Comparison of ENCODE assay signal across 8 mouse cellular contexts in genomic region chr19:45436019-45436418, GRCm38 (mm10).
DNase-seq lines count a peak whose midpoint lies in the region; ATAC-seq and TF ChIP-seq lines count a peak whose summit lies in the region.
"Not testable (repeated sequence)": the region's sequence is repeated elsewhere in the genome, so short reads cannot be mapped to it uniquely, and the experiment has no call there.

No protein-coding gene starts in this region.

- H3K27ac ChIP-seq in gastrocnemius, adult 2 months, result peak overlapping the region; percentile 72
- H3K27ac ChIP-seq in hindbrain, postnatal 0 days, result not testable (repeated sequence)

- not testable (repeated sequence) for H3K27me3 ChIP-seq in hindbrain, postnatal 0 days (ENCODE audit: insufficient read depth, low read length)

- H3K4me3 ChIP-seq in gastrocnemius, adult 2 months; hindbrain, postnatal 0 days (ENCODE audit: low read length): not testable (repeated sequence)

- not testable (repeated sequence) for H3K9me3 ChIP-seq in hindbrain, postnatal 0 days (ENCODE audit: low read length)

- intact Hi-C loops in gastrocnemius, adult 2 months (cut with DNase I), result loop anchor here (2.0 to 5.0 kb wide), 2 partner anchors 106 to 215 kb away; no protein-coding TSS in a partner anchor

- DNase-seq in ZHBTc4 (ENCODE audit: low read depth, low spot score), result peak; percentile 80
- peak; percentile 73 to 83 for DNase-seq in cerebellum, postnatal 36 days
- DNase-seq in gastrocnemius, adult 2 months, result peak; percentile 76
- peak; percentile 83 for DNase-seq in hindbrain, postnatal 0 days (ENCODE audit: low spot score)
- peak; percentile 59 for DNase-seq in left cerebral cortex, adult 11 months (ENCODE audit: low spot score)
- peak; percentile 71 for DNase-seq in lung, postnatal 14 days
- DNase-seq in right cerebral cortex, postnatal 14 days, result peak; percentile 50
- peak; percentile 74 for DNase-seq in yolk sac, embryonic 10.5 days (ENCODE audit: low spot score)

- not testable (repeated sequence) for H3K4me2 ChIP-seq in hindbrain, postnatal 0 days (ENCODE audit: low read depth, low read length)

- ATAC-seq in hindbrain, postnatal 0 days, result peak; percentile 80; the same call in 1 of the 2 replicates

- H3K36me3 ChIP-seq in hindbrain, postnatal 0 days (ENCODE audit: insufficient read depth, low read length), result not testable (repeated sequence)

- not testable (repeated sequence) for H3K4me1 ChIP-seq in hindbrain, postnatal 0 days (ENCODE audit: insufficient read depth, low read length)

- H3K9ac ChIP-seq in hindbrain, postnatal 0 days (replicated peaks; ENCODE audit: low read length), result not testable (repeated sequence)

- TF ChIP-seq CTCF in gastrocnemius, adult 2 months (IDR thresholded peaks at IDR 0.05), result peak; percentile 84
- peak; percentile 86 for TF ChIP-seq CTCF in hindbrain, postnatal 0 days (IDR thresholded peaks at IDR 0.05; ENCODE audit: low read depth)
